Mouse (Mus musculus): ENCODE measurements around the gene Syndig1.

DNA sequence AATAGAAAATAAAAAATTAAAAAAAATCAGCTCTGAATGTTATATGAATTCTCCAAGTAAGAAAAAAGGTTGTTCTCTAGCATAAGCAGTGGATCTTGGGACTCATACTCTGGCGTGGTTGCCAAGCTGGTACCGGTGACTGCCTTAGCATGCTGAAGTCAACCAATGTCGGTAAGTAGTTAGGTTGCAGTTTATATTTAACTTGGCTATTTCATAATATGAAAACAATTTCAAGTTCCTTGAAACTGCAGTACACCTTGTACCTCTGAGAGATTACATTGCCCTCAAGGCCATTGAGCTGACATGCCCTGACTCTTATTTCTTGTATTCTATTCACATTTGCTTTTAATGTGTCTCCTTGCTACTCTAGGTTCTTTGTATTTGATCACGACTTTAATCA is 163.9 kb downstream of the Syndig1 start:
- TF ChIP-seq CTCF (IDR thresholded peaks at IDR 0.05; ENCODE audit: borderline replicate concordance, insufficient read depth, low read depth, low read length) (no peak), POLR2A (IDR thresholded peaks at IDR 0.05; ENCODE audit: borderline replicate concordance, insufficient read depth, low read length) (no peak)
